Mouse (Mus musculus): ENCODE data around the gene Sap25.

DNA sequence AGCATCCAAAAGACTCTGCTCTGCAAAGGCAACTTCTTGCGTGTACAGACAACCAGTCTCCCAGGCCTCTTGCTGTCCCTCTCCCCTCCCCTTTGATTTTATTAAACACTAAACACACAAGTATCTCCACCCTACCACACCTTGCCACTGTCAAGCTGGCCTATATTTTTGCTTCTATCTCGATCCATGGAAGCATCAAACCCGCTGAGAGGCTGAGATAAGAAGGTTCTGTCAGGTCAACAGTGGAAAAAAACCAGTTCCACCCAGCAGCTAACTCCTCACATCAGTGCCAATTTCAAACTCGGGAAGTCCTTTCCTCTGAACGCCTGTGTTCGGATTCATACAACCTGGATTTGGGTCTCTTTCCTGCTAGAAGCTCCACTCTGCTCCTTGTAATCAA lies 31.9 kb downstream of the Sap25 start:
- TF ChIP-seq CTCF (IDR thresholded peaks at IDR 0.05; ENCODE audit: borderline replicate concordance, insufficient read depth, low read depth, low read length) (no peak), POLR2A (IDR thresholded peaks at IDR 0.05; ENCODE audit: borderline replicate concordance, insufficient read depth, low read length) (no peak)

Measured in cerebellum, adult 2 months (tissue).